Mouse (Mus musculus) liver, adult 10 weeks (tissue): ENCODE data around the gene 1700018G05Rik. TPM values are rescaled to one million over a fixed set of nuclear protein-coding genes. Genes with fewer than 3 reads are reported as not detected.

Experiments
- polyA plus RNA-seq: library from polyadenylated mRNA; stranded (reverse); fragments of 350-450 nt; fragmentation: Illumina TruSeq; extraction: RNeasy Lipid Tissue Mini Kit (QIAGEN cat#74804); gene quantifications from one replicate; pipeline ENCODE4 v1.2.3, GENCODE M21; 2014; ENCODE audit warnings: low read depth, low replicate concordance

1700018G05Rik gene
- not detected for polyA plus RNA-seq

DNA sequence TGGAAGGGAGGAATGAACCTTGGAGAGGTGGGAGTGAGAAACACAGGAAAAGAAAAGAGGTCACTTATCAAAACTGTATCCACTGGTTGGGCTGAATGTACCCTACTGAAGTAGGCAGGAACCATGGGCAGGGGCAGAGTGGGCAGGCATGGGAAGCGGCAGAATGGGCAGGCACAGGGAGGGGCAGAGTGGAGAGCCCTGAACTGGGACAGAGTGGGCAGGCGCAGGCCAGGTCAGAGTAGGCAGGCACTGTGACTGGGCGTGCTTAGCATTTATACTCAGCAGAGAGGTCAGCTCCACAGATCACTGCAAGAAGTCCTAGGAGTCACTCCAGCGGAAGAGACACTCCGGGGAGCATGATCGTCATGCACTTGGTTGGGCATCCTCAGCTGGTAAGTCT is at the start of gene 1700018G05Rik:
Gene 1700018G05Rik (plus strand): TSS at position 301 of the 400 bp plus-strand sequence.

DNA sequence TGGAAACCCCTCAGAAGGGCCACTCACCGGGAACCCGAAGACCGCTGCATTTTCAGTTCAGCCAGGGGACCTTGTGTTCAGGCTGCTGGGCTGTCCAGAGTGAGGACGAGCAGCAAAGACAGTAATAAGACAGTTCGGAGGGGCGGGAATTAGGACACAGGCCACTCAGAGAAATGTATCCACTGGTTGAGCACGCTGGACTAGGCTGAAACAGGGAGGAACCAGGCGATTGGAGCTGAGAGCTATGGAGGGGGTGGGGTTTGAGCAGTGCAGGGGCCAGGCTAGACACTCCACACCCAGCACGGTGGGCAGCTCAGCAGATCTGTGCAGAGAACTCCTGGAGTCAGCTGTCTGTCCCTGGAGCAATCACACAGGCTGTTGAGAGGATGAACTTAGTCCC is 19.6 kb upstream of the 1700018G05Rik start, which contains the start of the genes Dmrtc1a and 1700011M02Rik:
Gene Dmrtc1a (minus strand): TSS at position 101 of the 400 bp plus-strand sequence.
Gene 1700011M02Rik (plus strand): TSS at position 319 of the 400 bp plus-strand sequence.

Other genes starting within 250 kb of the 1700018G05Rik start
- gene Gm3880, start 241.4 kb upstream of the 1700018G05Rik start, polyA plus RNA-seq, result not detected
- not detected for gene Gm9112, start 220.7 kb upstream of the 1700018G05Rik start, polyA plus RNA-seq
- gene Dmrtc1b, start 220.5 kb upstream of the 1700018G05Rik start, polyA plus RNA-seq, result not detected
- not detected for gene Dmrtc1c1, start 125.4 kb upstream of the 1700018G05Rik start, polyA plus RNA-seq
- gene Dmrtc1c2, start 73.8 kb upstream of the 1700018G05Rik start, polyA plus RNA-seq, result not detected
- not detected for gene 1700031F05Rik, start 60.4 kb upstream of the 1700018G05Rik start, polyA plus RNA-seq
- gene Dmrtc1a, start 19.7 kb upstream of the 1700018G05Rik start, polyA plus RNA-seq, result not detected
- gene 1700011M02Rik, start 19.5 kb upstream of the 1700018G05Rik start, polyA plus RNA-seq, result not detected